Mouse (Mus musculus) spleen, embryonic (tissue): ENCODE measurements around the gene Gm17093.
"Not testable (repeated sequence)": the region's sequence is repeated elsewhere in the genome, so short reads cannot be mapped to it uniquely, and the experiment has no call there.

Experiments used
- CTCF ChIA-PET: fragments of 350-600 bp; sonication (Branson Sonifier 250); formaldehyde crosslinking; loops from one replicate; lab custom pipeline; 2022; lab: Charles Lee

Gm17093 gene

DNA sequence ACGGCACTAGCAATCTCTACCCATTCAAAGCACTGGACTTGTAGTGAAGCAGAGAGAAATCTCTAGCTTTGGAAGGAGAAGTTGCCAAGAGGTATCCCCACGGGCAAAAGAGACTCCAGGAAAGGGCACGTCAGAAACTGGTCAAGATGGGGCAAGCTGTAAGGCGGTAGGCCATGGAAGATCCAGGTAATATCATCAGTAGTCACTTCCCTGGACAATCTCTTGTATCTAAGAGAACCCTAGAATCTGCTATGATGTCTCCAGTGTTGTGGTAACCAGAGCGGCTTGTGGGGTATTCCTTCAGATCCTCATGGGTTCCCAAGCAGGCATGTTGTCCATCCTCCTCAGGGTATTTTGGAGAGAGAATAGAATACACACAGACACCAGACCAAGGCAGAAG lies at the start of gene Gm17093:
Gene Gm17093 (plus strand): TSS at position 301 of the 400 bp plus-strand sequence.
- CTCF ChIA-PET = not testable (repeated sequence)

DNA sequence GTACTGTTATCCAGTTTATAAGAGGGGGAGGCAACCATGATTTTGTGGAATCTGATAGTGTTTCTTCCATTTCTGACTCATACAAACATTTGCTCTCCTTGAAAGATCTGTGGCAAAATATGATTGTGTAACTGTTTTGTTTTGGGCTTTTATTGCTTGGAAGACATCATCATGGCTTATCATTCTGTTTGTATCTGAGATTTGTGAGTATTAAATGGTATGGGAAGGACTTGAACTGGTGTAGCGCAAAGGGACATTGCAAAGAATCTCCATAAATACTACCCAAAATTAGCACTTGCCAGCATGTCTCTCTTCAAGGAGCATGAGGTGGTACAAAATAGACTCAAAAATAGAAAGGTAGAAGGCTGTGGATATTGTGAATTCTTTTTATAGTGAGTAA lies 25.9 kb upstream of the Gm17093 start, which contains the start of gene BC061237:
Gene BC061237 (plus strand): TSS at position 301 of the 400 bp plus-strand sequence.
- CTCF ChIA-PET = not testable (repeated sequence)

DNA sequence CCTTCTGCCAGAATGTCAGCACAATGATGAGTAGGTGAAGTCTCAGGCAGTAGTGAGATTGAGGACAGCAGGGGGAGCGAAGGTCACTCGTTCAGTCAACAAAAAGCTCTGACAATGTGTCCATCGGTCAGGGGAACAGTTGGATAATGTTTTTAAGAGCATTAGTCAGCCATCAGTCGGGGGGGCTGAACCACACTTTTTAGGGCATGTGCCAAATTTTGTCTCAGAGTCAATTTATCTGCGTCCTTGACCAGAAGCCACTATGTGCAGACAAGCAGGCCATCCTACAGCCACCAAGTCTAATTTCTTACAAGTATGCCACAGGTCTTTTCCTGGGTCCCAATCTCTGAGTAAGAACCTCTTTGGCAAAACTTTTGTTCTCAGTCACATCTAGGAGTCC lies 29.9 kb downstream of the Gm17093 start:
- CTCF ChIA-PET = not testable (repeated sequence)
